Mouse (Mus musculus) lung, postnatal 0 days (tissue): Measurements from ENCODE around the gene Ldhb.

Experiments used
- CTCF ChIP-seq: IDR thresholded peaks from 2 replicates; pipeline ENCODE4 v1.5.1; 2016; ENCODE audit warnings: antibody characterized with exemption, mild to moderate bottlenecking
- EP300 ChIP-seq: IDR thresholded peaks from 2 replicates; pipeline ENCODE4 v1.6.1; 2016; ENCODE audit warnings: antibody characterized with exemption, mild to moderate bottlenecking, control low read depth

DNA sequence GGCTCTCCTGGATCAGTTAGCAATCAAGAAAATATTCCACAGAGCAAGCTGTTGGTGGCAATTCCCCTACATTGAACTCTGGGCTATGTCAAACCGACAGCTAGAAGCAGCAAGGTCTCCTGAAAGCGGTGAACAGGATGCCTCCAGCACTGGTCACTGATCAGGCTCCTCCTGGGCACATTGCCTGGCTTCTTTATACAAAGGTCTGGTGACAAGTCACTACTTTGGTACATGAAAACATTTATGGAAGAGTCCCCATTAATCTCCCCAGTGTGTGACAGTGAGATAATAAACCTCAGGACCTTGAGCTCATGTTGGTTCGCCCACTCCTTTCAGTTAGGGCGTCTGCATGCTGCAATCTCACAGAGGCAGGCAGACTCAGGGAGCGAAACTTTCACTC lies 22.6 kb upstream of the Ldhb start:
- TF ChIP-seq EP300, result no peak
- no peak for TF ChIP-seq CTCF
